Mouse (Mus musculus): ENCODE measurements around the gene Casz1.

- TF ChIP-seq EP300 (IDR thresholded peaks at IDR 0.05): no peak
- peak; percentile 44 for TF ChIP-seq CTCF (IDR thresholded peaks at IDR 0.05)
These were observed 42.0 kb downstream of the Casz1 start for GRCm38 (mm10) chr4:148846203-148846602.
